Mouse (Mus musculus) MEL (cell line): ENCODE results near the gene Tmem256. TPM values are rescaled to one million over a fixed set of nuclear protein-coding genes. Genes with fewer than 3 reads are reported as not detected.
A peak's percentile ranks its signal among the peaks of the same experiment; 100 is the strongest.

Experiments used
- DNase-seq: peaks from one replicate; pipeline ENCODE4 v3.0.0; 2011; ENCODE audit warnings: low read depth, low spot score
- H3K27ac ChIP-seq: 2 replicates; pipeline ENCODE4 v1.5.1; 2012; ENCODE audit warnings: low read depth, mild to moderate bottlenecking, control low read depth, low read length, moderate library complexity; ENCODE audit not compliant: control insufficient read depth
- H3K27me3 ChIP-seq, 2 experiments: fragments of 150-350 bp in 1 of 2; sonication (generic) in 1 of 2; 2 replicates each; pipeline ENCODE4 v1.6.1; 2012; ENCODE audit warnings: low read length in 2 of 2, mild to moderate bottlenecking in 2 of 2, improper control_type of control experiment in 1 of 2, moderate library complexity in 1 of 2; ENCODE audit not compliant: insufficient read depth in 2 of 2, control insufficient read depth in 1 of 2
- H3K36me3 ChIP-seq, 2 experiments: 2 replicates each; pipeline ENCODE4 v1.6.1; 2012 to 2014; ENCODE audit warnings: low read length in 2 of 2, improper control_type of control experiment in 1 of 2, inconsistent platforms in 1 of 2, mild to moderate bottlenecking in 1 of 2; ENCODE audit not compliant: insufficient read depth in 2 of 2, control insufficient read depth in 1 of 2
- H3K4me1 ChIP-seq, 2 experiments: fragments of 150-350 bp in 1 of 2; sonication (generic) in 1 of 2; 2 replicates each; pipeline ENCODE4 v1.6.1; 2012; ENCODE audit warnings: low read length in 2 of 2, improper control_type of control experiment in 1 of 2, mild to moderate bottlenecking in 1 of 2; ENCODE audit not compliant: insufficient read depth in 2 of 2, control insufficient read depth in 1 of 2
- H3K4me3 ChIP-seq, 2 experiments: fragments of 150-350 bp in 1 of 2; sonication (generic) in 1 of 2; 2 replicates each; pipeline ENCODE4 v1.5.1; 2012; ENCODE audit warnings: low read depth in 2 of 2, low read length in 2 of 2, mild to moderate bottlenecking in 2 of 2, moderate library complexity in 2 of 2, control low read depth in 1 of 2, improper control_type of control experiment in 1 of 2; ENCODE audit not compliant: control insufficient read depth in 1 of 2, insufficient read depth in 1 of 2
- H3K79me2 ChIP-seq: 2 replicates; pipeline ENCODE4 v1.6.1; 2012; ENCODE audit warnings: mild to moderate bottlenecking, low read length, moderate library complexity; ENCODE audit not compliant: control insufficient read depth, poor library complexity, insufficient read depth
- H3K9ac ChIP-seq: 2 replicates; pipeline ENCODE4 v1.6.1; 2012; ENCODE audit warnings: low read depth, mild to moderate bottlenecking, control low read depth, low read length, moderate library complexity; ENCODE audit not compliant: control insufficient read depth, poor library complexity, severe bottlenecking
- H3K9me3 ChIP-seq: fragments of 150-350 bp; sonication (generic); replicated peaks from 2 replicates; pipeline ENCODE4 v1.6.1; 2012; ENCODE audit warnings: mild to moderate bottlenecking, low read length, improper control_type of control experiment, moderate library complexity; ENCODE audit not compliant: insufficient read depth
- BHLHE40 ChIP-seq: IDR thresholded peaks from 2 replicates; pipeline ENCODE4 v1.6.1; 2012; ENCODE audit warnings: low read depth, mild to moderate bottlenecking, inconsistent platforms, low read length, improper control_type of control experiment, borderline replicate concordance
- CTCF ChIP-seq, 3 experiments: IDR thresholded peaks in 2 of 3; conservative IDR thresholded peaks in 1 of 3; 2 replicates each; pipeline ENCODE4 v1.5.1; 2011 to 2012; ENCODE audit warnings: low read length in 3 of 3, low read depth in 2 of 3, mild to moderate bottlenecking in 2 of 3, improper control_type of control experiment in 1 of 3, inconsistent platforms in 1 of 3, mixed read lengths in 1 of 3, moderate library complexity in 1 of 3; ENCODE audit not compliant: control insufficient read depth in 1 of 3, insufficient read depth in 1 of 3, poor library complexity in 1 of 3, severe bottlenecking in 1 of 3
- ETS1 ChIP-seq: IDR thresholded peaks from 2 replicates; pipeline ENCODE4 v1.6.1; 2012; ENCODE audit warnings: low read depth, mild to moderate bottlenecking, inconsistent platforms, low read length, improper control_type of control experiment, moderate library complexity
- MXI1 ChIP-seq: IDR thresholded peaks from 2 replicates; pipeline ENCODE4 v1.6.1; 2011; ENCODE audit warnings: mild to moderate bottlenecking, low read depth, low read length, improper control_type of control experiment
- MYB ChIP-seq: IDR thresholded peaks from 2 replicates; pipeline ENCODE4 v1.6.1; 2011; ENCODE audit warnings: mild to moderate bottlenecking, low read depth, low read length, improper control_type of control experiment
- MYC ChIP-seq: IDR thresholded peaks from 2 replicates; pipeline ENCODE4 v1.6.1; 2011; ENCODE audit warnings: low read depth, mild to moderate bottlenecking, low read length, improper control_type of control experiment, moderate library complexity
- TBP ChIP-seq: IDR thresholded peaks from 2 replicates; pipeline ENCODE4 v1.8.0; 2011; ENCODE audit warnings: low read depth, low read length, improper control_type of control experiment
- UBTF ChIP-seq: IDR thresholded peaks from 2 replicates; pipeline ENCODE4 v1.6.1; 2012; ENCODE audit warnings: low read depth, mild to moderate bottlenecking, inconsistent platforms, low read length, improper control_type of control experiment, moderate library complexity, borderline replicate concordance; ENCODE audit not compliant: insufficient read depth
- USF2 ChIP-seq, 2 experiments: IDR thresholded peaks; 2 replicates each; pipeline ENCODE4 v1.6.1; 2011 to 2012; ENCODE audit warnings: improper control_type of control experiment in 2 of 2, low read length in 2 of 2, borderline replicate concordance in 1 of 2, inconsistent platforms in 1 of 2, low read depth in 1 of 2, mild to moderate bottlenecking in 1 of 2; ENCODE audit not compliant: insufficient read depth in 1 of 2
- polyA plus RNA-seq, 2 experiments: library from polyadenylated mRNA; stranded (reverse) in 1 of 2; unstranded in 1 of 2; fragments of >175 nt in 1 of 2; fragments of >200 nt in 1 of 2; gene quantifications; 2 replicates each; pipeline versions ENCODE4 v1.2.1 to v1.2.4; 2012; ENCODE audit warnings: low replicate concordance in 2 of 2, low read depth in 1 of 2; ENCODE audit not compliant: insufficient read length in 2 of 2, insufficient read depth in 1 of 2, missing spikeins in 1 of 2
- total RNA-seq: library from RNA; depleted of rRNA; stranded (reverse); fragments of 300-350 nt; gene quantifications from 2 replicates; pipeline ENCODE4 v1.2.3, GENCODE M21; 2012

Gene Tmem256
- total and polyA plus RNA-seq, 3 experiments: 181 to 190 TPM; not detected in 1

DNA sequence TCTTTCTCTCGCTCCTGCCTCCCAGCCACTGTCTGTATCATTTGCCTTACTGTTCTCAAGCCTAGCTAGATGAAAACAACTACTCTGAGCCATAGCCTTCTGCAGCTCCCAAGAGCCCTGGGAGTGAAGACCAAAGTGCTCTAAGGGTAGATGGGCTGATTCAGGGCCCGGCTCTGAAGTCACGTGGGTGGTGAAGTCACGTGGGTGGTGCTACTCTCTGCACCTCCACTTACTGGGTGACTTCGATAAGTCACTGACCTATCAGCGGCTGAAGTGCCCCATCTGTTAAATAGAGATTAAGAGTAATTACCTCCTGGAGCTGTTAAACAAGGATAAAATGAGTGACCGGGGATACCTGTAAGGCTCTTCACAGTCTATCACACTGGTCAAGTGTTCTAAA lies 15.7 kb downstream of the Tmem256 start (continued):
- TF ChIP-seq TBP: peak; percentile 79; the same call in 1 of the 2 replicates
- TF ChIP-seq UBTF: no peak
- 0 out of 2 replicates have a peak, but pooled peaks have one; percentile 85 for TF ChIP-seq MYC
- TF ChIP-seq USF2 (IDR thresholded peaks at IDR 0.05; ENCODE audit: borderline replicate concordance in 1 of 2, insufficient read depth in 1 of 2, low read depth in 1 of 2, low read length in 2 of 2): peak; percentile 98 to 99
- peak; percentile 94 for TF ChIP-seq BHLHE40
- peak; percentile 87 for TF ChIP-seq ETS1
- TF ChIP-seq MYB: no peak

- H3K36me3 ChIP-seq: peaks cover 0 to 12% of the 10 kb centered on the region in 2 experiments; a peak in 2 of 4 replicates
- no peak overlapping the region for H3K9ac ChIP-seq
- H3K27ac ChIP-seq: peak overlapping the region; percentile 75
- no peak for TF ChIP-seq MXI1
- no peak overlapping the region for H3K4me3 ChIP-seq
- H3K27me3 ChIP-seq: no peaks in the 10 kb centered on the region
- DNase-seq: peak; percentile 43
- H3K9me3 ChIP-seq: no peaks in the 10 kb centered on the region
- peaks cover 7 to 21% of the 10 kb centered on the region in 2 experiments; a peak in 3 of 4 replicates for H3K4me1 ChIP-seq
- H3K79me2 ChIP-seq: no peaks in the 10 kb centered on the region
These were observed 16.4 kb downstream of the Tmem256 start for GRCm38 (mm10) chr11:69854680-69855079.

DNA sequence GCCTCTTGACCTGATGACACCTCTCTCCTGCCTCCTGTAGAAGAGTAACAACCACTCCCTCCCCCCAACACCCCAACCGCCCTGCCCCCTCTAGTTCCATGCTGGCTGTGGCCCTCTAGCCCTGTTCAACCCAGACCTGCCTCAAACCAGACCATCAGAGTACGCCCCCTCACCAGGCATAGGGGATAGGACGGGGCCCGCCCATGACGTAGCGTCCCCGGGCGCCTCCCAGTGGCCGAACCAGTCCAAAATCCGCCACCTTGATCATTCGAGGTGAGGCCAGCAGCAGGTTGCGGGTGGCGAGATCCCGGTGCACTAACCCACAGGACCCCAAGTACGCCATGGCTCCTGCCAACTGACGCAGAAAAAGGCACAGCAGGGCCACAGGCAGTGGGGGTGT lies 17.0 kb downstream of the Tmem256 start:
- Histone ChIP-seq H3K27me3 (no peaks in the 10 kb centered on the region), H3K9me3 (no peaks in the 10 kb centered on the region), H3K4me3 (no peak overlapping the region), H3K9ac (no peak overlapping the region), H3K36me3 (peaks cover 0 to 12% of the 10 kb centered on the region in 2 experiments; a peak in 2 of 4 replicates), H3K79me2 (no peaks in the 10 kb centered on the region), H3K4me1 (peaks cover 7 to 21% of the 10 kb centered on the region in 2 experiments; a peak in 3 of 4 replicates), H3K27ac (no peak overlapping the region)
- no peak for TF ChIP-seq MXI1
- TF ChIP-seq CTCF (IDR thresholded peaks at IDR 0.05 in 2 of 3, conservative IDR thresholded peaks at IDR 0.05 in 1 of 3; ENCODE audit: control insufficient read depth in 1 of 3, insufficient read depth in 1 of 3, low read depth in 2 of 3, low read length in 3 of 3, poor library complexity in 1 of 3, severe bottlenecking in 1 of 3): peak in 2 of 3 experiments; percentile 38 to 65; a peak in 4 of 6 replicates
- DNase-seq: no peak
